Mouse (Mus musculus): ENCODE data around the gene Asb8.

Asb8 gene

DNA sequence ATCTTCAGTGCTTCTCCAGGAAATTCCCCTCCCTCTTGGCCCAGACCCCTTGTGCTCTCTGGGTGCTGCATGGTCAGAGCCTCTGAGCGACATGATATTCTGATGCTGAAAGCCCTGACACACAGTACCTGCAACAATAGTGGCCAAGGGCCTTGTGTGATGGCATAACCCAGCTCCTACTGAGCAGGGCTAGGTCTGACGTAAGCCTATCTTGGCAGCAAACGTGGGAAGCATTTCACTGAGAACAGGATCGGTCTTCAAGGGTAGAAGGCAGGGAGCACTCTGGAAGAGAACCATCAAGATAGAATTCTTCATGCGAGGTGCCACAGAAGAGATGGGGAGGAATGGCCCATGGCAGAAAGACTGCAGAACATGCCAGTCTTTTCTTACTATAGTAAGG lies at the start of gene Asb8:
Gene Asb8 (minus strand): TSS at position 101 of the 400 bp plus-strand sequence.
- no peak for DNase-seq

DNA sequence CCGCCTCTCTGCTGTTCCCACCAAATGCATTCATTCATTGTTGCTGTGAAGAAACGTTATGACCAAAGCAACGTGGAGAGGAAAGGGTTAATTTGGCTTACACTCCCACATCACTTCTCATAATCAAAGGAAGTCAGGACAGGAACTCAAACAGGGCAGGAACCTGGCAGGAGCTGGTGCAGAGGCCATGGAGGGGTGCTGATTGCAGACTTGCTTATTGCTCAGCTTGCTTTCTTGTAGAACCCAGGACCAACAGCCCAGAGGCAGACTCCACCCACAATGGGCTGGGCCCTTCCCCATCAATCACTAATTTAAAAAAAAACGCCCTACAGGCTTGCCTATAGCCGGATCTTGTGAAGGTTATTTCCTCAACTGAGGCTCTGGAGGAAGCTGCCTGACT lies 48.7 kb upstream of the Asb8 start:
- DNase-seq, result no peak

DNA sequence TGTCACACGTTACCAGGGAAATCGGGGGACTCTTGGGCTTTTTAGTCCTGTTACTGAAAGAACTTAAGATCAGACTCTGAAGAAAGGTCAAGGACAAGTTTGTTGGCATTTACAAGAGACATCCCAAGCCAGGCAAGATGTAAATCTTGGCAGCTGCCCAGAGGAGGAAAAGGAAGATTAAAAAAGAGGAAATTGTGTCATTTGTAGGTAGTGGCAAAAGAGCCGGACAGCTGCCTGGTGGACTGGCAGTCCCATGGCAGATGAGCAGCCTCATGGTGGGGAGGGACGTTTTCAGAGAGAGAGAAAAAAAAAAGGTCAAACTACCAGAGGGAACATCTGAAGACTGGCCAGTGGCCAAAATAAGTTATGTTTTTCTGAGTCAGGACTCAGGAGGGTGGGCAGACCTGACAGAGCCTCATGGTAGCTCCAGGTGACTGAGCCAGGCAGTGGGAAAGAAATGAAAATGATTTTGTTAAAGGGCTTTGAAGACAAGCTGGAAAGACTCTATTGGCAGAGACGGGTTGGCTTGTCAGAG lies 48.0 kb upstream of the Asb8 start:
- DNase-seq, result no peak

DNA sequence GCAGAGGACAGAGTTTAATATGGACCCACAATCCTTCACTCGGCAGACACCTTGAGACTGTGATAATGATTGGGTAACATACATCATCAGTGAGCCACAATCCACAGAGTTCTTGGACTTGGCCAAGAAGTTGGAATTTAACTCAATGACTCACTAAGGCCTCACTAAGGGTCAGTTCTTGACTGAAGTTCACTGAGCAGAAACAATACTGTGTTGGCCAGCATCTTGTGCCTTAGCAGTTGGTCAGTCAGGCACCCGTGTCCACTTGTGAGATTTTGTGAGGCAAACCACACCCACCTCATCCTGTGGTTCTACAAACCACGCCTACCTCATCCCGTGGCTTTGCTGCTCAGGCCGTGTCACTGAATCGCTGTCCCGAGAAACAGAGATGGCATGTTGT lies 44.3 kb upstream of the Asb8 start:
- no peak for DNase-seq

DNA sequence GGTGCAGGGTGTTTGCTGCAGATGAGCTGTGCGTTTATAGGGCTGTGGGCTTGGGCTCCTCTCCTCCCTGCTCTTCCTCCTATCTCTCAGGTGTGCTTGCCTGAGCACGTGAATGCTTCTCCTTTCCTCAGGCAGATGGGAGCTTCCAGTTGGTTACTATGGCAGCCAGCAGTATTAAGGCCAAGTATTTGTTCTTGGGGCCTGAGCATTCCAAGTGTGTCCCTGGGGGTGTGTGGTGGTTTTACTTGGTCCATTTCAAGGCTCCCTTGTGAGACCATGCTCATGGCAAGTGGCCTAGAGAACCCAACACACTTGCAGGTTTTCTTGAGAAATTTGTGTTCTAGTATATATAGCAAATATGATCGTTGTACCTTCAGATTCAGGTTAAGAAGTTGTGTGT lies 30.0 kb upstream of the Asb8 start, which contains the start of gene Olfr288:
Gene Olfr288 (minus strand): TSS at position 101 of the 400 bp plus-strand sequence.
- no peak for DNase-seq

DNA sequence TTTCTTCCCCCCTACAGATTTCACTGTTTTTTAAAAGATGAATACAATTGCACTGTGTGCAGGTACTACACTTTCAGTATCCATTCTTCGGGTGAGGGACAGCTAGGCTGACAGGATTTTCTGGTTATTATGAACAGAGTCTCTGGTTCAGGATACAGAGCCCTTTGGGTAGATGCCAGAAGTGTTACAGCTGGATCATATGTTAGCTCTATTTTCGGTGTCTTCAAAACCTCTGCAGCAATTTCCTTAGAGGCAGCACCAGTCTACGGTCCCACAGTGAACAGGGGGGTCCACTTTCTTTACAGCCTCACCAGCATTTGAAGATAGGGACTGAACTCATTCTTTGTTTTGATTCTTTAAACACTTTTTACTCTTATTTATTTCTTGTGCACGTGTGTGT lies 19.0 kb upstream of the Asb8 start:
- no peak for DNase-seq

DNA sequence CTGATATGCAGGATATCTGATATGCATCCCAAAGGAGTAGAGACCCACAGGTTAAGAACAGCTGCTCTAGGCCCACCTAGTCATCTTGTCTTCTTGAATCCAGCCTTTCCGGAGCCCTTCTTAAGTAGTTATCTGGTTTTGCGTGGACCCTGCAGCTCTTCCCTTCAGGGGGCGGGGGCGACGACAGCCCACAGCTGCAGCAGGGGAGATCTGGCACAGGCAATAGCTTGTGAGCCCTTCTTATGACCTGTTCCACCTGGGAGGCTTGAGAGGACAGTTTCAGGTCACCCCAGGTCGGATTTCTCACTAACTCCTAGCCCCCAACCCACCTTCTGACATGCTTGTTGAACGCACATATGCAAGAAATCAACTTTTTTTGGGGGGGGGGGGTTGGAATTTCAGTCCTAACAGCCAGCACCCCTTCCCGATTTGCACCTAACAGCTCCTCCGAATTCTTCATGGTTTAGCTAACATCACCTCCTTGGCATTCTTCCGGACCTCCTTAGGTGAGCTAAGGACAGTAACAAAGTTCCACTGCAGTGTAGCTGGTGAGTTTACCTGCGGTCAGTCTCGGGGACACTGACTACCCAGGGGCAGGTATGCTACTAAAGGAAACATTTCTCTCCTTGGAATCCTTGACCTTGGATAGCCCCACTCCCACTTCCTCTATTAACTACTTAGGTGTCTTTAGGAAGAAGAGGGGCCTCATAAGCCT lies 16.6 kb upstream of the Asb8 start:
- no peak for DNase-seq

DNA sequence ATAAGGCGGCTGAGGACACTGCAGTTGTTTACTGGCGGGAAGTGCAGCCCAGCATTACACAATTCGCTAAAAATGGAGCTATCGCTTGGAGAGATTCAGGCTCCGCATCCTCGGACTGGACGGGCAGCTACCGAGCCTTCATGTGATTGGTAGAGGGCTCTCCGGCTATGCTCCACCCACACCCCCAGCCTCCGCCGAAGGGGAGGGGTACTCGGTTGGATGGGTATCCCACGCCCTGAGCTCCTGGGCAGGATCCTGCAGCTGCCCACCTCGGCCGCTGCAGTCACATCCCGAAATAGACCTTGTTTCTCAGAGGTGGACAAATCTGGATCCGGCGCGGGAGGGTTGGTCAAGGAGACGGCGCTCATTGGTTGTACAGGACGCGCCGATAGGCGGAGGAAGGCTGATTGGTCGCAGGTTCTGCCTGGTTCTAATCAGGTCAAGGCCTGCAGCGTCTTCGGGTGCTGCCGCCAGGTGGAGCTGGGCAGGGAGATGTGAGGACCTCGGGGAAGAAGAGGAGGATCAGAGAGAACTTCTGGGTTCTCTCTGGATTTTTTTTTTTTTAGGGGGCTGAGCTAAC lies 15.8 kb upstream of the Asb8 start:
- DNase-seq, result peak; percentile 93

DNA sequence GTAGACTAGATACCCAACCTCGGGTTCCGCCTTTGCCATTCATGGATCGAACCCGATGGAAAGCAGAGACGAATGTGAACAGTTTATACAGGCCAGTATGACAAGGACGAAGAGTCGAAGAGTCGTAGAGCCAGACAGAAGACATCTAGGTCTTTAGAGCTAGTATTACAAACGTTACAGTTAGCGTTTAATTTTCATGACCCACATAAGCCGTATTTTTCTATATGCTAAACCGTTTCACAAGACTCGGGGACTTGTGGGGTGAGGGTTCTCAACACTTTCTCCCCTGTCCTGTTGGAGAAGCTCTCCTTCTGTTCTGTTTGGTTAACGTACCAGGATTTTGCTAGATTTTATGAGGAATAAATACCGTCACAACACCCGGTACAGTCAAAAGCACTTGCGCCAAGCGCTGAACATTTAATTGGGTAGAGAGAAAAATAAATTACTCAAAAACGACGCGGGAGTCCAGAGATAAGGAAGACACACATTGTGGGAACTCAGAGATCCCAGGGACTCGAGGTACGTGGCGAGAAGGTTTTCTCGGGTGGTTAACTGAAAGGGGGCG lies 15.2 kb upstream of the Asb8 start:
- DNase-seq, result no peak

DNA sequence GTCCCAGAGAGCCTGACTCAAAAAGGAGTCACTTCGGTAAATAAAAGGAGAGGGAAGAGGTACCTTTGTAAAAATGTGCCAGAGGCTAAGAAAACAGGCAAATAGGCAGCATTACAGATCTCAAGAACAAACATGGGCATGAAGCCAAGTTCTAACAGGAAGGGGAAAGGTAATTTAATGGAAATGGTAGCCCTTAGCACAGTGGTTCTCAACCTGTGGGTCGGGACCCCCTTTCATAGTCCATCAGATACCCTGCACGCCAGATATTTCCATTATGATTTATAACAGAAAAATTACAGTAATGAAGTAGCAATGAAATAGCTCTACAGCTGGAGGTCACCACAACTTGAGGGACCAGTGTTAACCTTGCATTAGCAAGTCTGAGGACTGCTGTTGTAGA lies 11.9 kb upstream of the Asb8 start:
- no peak for DNase-seq

DNA sequence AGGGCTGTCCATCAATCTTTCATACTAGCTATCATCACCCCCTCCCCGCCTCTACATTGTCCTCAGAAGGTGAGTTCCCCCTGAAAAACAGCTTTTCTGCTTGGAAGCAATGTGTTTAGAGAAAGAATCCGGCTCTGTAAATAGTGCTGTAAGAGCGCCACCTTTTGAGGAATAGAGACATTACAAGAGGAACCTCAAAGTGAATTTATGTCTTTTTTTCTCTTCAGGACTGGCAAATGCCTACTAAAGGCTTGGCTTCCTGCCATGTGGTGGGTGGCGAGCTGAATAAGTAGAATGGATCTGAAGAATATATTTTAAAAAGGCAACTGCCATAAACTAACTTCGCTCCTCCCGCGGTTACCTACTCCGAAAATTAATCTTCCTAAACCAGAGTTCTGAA lies 8.4 kb upstream of the Asb8 start:
- peak; percentile 88 for DNase-seq

DNA sequence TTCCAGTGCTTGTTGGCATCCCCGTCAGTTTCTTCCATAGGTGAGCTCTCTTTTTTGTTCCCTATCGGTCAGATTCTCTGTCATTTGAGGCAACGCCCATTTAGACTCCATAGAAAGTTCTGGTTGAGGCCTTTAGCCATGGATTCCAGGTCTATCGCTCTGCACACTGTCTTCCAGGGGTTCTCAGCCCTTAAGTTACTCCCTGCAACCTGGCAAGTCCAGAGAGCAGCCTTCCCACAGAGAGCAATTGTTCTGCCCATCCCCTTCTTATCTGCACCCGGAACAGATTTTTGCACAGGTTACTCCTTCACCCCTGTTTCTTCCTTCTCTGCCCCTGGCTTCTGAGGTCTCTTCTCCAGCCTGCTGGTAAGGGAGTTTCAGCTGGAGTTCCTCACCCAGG lies 6.7 kb upstream of the Asb8 start:
- DNase-seq, result no peak

DNA sequence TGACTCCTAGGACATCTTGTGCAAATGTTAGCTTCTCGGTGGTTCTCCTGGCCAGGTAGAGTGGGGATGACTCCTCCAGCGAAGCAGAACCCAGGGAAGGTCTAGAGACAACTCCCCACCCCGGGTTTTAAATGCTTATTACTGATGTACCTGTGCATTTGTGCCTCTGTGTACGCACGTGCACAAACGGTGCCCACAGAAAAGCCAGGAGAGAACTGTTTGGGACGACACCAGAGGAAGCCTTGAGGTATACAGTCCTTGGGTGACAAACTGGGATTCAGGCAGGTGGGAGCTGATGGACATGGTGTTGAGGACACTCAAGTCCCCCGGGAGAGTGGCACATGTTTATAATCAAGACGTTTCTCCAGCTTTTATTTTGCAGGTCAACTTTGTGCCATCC lies 5.5 kb upstream of the Asb8 start:
- no peak for DNase-seq

DNA sequence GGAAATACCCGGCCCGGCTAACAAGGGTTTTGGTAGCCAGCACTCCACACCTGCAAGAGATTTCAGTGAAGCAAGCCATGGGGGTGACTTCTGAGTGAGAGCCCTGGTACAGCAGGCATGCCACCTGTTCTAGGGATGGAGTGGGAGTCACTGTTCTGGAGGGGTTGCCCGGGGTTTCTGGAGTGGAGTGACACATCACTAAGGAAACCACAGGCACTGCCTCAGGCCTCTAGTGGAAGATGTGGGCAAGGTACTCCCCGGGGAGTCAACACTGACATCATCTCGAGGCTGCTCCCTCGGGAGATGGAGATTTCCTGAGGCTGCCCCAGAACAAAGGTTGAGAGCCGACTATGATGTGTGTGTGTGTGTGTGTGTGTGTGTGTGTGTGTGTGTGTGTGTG lies 4.9 kb upstream of the Asb8 start:
- DNase-seq, result peak; percentile 69

DNA sequence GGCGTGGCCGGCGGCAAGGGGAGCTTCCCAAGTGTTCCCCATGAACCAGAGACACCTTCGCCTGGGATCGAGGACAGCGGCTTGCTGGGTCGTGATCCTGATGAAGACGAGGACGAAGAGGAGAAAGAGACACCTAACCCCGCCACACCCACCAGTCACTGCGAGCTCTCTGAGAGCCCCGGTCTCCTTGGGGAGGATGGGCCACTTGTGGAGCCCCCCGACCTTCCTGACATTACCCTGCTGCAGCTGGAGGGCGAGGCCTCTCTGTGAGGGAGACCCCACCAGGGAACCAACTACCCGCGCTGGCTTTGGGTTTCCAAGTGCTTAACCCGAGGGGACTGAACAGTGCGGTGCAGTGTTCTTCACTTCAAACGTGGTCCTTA lies 3.2 kb upstream of the Asb8 start:
- DNase-seq, result no peak

DNA sequence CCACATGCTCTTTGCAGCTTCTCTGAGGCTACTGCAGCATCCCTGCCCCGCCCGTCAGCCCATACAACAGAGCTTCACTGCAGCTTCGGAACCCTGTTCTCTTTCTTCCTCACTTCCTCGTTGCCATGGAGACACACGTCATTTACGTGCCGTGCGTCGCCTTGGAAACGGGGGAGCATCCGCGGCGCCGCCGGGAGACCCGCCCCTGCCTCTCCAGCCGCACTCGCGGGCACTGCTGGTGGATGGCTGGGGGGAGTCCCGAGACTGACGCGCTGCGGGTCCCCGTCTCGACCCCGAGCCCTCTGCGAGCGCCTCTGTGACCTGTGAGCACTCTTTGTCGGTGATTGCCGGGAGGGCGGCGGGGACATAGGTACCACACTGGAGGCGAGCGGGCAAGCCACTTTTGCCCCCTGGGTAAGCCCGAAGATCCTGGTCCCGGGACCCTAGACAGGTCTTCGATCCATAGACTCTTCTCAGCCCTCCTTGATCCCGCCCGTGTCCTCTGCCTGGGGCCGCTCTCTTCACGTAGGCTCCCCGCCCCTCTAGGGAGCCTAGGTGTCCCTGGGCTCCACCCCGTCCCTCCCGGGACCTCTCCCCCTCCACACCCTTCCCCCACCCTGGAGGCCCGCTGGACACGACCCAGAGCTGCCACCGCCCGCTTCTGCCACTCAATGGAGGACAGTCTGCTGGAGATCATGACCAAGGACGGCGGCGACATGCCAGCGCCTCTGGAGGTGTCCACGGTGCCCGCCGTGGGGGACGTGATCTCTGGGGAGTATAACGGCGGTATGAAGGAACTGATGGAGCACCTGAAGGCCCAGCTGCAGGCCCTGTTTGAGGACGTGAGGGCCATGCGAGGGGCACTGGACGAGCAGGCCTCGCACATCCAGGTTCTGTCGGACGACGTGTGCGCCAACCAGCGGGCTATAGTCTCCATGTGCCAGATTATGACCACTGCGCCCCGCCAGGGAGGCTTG lies 2.5 kb upstream of the Asb8 start:
- peak; percentile 93 for DNase-seq

DNA sequence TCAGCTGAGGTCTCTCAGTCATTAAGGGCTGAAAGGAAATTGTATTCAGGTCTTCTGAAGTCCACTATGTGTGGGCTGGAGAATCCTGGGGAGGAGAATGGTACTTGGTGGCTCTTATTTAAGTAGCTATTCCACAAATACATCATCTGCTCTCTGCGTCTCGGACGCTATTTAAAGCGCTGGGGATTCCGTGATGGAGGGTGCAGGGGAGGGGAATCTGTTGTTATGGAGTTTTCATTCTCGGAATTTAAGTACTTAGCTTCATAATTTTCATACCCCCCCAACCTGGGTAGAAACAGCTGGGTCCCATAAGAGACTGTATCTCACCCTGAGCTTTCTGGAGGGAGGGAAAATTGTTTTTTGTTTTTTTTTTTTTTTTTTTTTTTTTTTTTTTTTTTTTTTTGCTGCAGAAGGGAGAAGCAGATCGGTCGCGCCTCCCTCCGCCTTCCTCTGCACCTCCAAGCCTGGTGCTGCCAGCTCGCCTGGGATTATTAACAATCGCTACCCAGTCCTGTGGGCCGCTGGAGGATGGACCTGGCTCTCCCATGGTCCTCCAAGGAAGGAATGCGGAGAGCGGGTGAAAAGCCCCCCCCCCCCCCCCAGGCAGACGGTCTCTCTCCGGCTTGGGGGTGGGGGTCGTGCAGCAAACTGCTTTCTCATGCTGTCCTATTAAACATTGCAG lies 1.7 kb upstream of the Asb8 start, which contains the start of gene Ccdc184:
Gene Ccdc184 (plus strand): TSS at position 196 of the 682 bp plus-strand sequence.
- DNase-seq, result no peak

DNA sequence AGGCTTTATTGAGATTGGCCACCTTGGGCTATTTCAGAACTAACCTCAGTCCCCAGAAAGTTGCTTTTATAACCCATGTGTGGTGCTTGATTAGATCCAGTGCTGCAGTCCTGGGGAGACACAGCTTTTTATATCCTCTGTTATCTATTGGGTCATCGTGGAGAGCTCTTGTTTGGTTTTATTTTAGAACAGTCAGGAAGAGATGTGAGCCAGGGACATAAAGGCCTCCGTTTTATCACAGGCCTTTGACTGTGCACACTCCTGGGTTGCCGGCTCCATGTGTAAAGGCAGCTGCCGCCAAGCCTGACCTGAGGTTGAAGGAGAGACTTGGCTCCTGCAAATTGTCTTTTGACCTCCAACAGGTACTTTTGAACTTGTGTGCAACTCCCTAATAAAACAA lies 2.9 kb downstream of the Asb8 start:
- DNase-seq, result no peak

DNA sequence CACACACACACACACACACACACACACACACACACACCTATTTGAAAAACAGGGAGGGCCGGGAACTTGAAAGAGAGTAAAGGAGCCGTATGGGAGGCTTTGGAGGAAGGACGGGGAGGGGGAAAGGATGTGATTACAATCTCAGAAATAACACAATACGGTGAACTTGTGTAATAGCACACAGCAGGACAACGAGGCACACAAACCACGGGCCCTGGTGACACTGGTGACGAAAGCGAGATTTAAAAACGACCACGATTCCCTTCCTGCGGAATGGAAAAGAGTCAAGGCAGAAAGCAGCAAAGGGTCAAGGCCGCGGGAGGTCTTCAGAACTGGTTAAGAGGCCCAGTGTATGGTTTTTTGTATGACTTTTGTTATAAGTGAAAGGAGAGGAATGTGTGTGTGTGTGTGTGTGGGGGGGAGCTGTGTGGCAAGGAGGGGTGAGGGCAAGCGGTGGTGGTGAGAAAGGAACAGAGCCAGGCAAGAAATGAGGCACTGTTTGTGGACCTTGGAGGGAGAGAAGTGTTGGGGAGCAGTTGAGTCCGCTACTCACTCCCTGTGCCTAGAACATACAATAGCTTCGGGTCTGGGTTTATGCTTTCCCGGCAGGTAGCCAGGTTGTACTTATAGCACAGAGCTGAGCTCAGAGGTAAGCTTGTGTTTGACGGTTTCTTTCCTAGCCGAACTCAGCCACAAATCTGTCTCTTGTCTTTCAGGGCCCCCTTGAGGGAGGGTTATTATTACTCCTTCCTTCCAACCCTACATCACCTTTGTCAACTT lies 4.2 kb downstream of the Asb8 start:
- no peak for DNase-seq

DNA sequence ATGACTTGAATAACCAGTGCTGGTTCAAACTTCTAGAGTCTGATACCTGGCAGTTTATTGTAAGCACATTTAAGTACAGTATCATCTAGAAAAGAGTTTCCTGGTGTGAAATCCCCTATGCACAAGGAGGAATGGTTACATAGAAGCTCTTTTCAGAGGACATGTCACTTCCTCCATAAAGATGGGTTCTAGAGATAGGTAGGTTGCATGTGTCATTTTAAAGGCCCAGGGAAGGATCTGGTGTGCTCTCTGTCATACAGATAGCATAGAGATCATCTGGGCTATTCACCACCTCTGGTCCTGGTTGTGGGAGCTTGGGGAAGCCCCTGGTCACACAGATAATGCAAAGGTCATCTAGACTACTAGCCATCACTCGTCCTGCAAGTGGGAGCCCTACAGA lies 8.2 kb downstream of the Asb8 start:
- no peak for DNase-seq

DNA sequence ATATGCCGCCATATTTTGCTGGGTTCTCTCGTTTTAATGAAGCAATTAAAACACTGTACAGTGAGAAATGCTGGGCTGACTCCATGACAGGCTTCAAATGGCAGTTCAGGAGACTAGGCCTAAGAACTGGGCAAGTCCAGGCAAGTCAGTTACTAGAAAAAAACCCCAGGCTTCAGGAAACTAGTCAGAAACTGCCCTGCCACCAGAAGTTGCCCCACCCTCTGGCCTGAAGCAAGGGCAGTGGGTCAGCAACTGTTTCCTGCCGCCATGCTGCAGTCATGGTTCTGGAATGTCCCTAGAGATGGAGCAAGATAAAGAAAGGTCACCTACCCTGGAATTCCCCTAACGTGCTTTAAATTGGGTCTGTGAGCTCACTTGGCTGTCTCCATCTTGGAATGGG lies 9.5 kb downstream of the Asb8 start:
- DNase-seq, result no peak

DNA sequence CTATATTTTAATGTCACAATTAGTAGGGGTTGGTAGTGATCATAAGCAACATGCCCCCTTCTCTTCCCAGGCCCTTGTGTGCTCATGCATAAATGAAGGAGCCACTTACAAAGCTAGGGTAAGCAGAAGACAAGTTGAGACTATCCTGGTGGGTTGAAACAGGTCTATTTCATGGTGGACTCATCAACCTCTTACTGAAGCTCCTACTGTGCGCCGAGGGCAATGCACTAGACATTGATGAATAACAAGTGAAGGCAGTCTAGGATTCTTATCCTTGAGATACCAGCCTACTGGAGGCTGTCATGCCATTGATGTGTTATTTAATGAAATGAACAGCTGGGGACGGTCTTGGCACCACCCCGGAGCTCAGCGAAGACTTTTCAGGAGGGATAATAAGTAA lies 10.2 kb downstream of the Asb8 start:
- no peak for DNase-seq

Data from layer of hippocampus, adult 9-11 months (tissue).